Mouse (Mus musculus) ES-E14 (cell line): ENCODE measurements at regions not wholly inside any gene's neighbourhood (a gene's known extent, or its start where the extent isn't known, plus 50 kb on each side); places are given as distances from the start of the nearest gene placed in this dataset.

ENCODE experiments used
- DNase-seq: peaks from one replicate; pipeline ENCODE4 v3.0.0-alpha.2; 2013; ENCODE audit warnings: low read depth, low spot score
- H3K27ac ChIP-seq: 2 replicates; pipeline ENCODE4 v1.5.1; 2012; ENCODE audit warnings: low read depth, mild to moderate bottlenecking, low read length, moderate library complexity, mixed read lengths; ENCODE audit not compliant: poor library complexity, insufficient read depth, severe bottlenecking
- H3K36me3 ChIP-seq: 2 replicates; pipeline ENCODE4 v1.6.1; 2012; ENCODE audit warnings: mild to moderate bottlenecking, low read length, moderate library complexity, mixed read lengths; ENCODE audit not compliant: control insufficient read depth, poor library complexity, insufficient read depth, severe bottlenecking
- H3K4me1 ChIP-seq, 2 experiments: fragments of 150-350 bp in 1 of 2; sonication (generic) in 1 of 2; 2 replicates each; pipeline ENCODE4 v1.6.1; 2012; ENCODE audit warnings: low read length in 2 of 2, mild to moderate bottlenecking in 1 of 2, mixed read lengths in 1 of 2; ENCODE audit not compliant: control insufficient read depth in 2 of 2, insufficient read depth in 2 of 2, poor library complexity in 1 of 2
- H3K4me3 ChIP-seq, 2 experiments: fragments of 150-350 bp in 1 of 2; sonication (generic) in 1 of 2; 2 replicates each; pipeline ENCODE4 v1.5.1; 2012; ENCODE audit warnings: low read length in 2 of 2, low read depth in 1 of 2, mild to moderate bottlenecking in 1 of 2, mixed read lengths in 1 of 2; ENCODE audit not compliant: insufficient read depth in 1 of 2, poor library complexity in 1 of 2, severe bottlenecking in 1 of 2
- H3K9ac ChIP-seq: 2 replicates; pipeline ENCODE4 v1.6.1; 2012; ENCODE audit warnings: low read depth, mild to moderate bottlenecking, low read length, mixed read lengths; ENCODE audit not compliant: poor library complexity, insufficient read depth, severe bottlenecking
- H3K9me3 ChIP-seq: fragments of 150-350 bp; sonication (generic); 2 replicates; pipeline ENCODE4 v1.6.1; 2012; ENCODE audit warnings: low read depth, mild to moderate bottlenecking, low read length; ENCODE audit not compliant: control insufficient read depth, insufficient read depth
- CHD2 ChIP-seq: IDR thresholded peaks from 2 replicates; pipeline ENCODE4 v1.6.1; 2014; ENCODE audit warnings: mild to moderate bottlenecking, low read depth, low read length, inconsistent platforms
- HCFC1 ChIP-seq: IDR thresholded peaks from 2 replicates; pipeline ENCODE4 v1.6.1; 2012; ENCODE audit warnings: low read length, inconsistent platforms, borderline replicate concordance; ENCODE audit not compliant: insufficient read depth
- MAFK ChIP-seq: IDR thresholded peaks from 2 replicates; pipeline ENCODE4 v1.6.1; 2014; ENCODE audit warnings: mild to moderate bottlenecking, low read depth, low read length, inconsistent platforms; ENCODE audit not compliant: insufficient read depth
- ZC3H11A ChIP-seq: IDR thresholded peaks from 2 replicates; pipeline ENCODE4 v1.6.1; 2012; ENCODE audit warnings: low read depth, mild to moderate bottlenecking, inconsistent platforms, low read length, borderline replicate concordance
- ZNF384 ChIP-seq: IDR thresholded peaks from 2 replicates; pipeline ENCODE4 v1.6.1; 2012; ENCODE audit warnings: low read depth, low read length, inconsistent platforms
- in situ Hi-C, 2 experiments: fragments of 600-800 bp; cut with MboI; formaldehyde crosslinking; loops; one replicate each; pipeline ENCODE4 v1.15.1; 2025; ENCODE audit warnings: low sequenced_read_pairs in 2 of 2, inconsistent platforms in 1 of 2; ENCODE audit not compliant: unreplicated experiment in 2 of 2

GRCm38 (mm10) chr11:111875406-111875805, 809.4 kb downstream of the Kcnj2 start:
- TF ChIP-seq HCFC1 (no peak), CHD2 (no peak), MAFK (no peak), ZNF384 (no peak), ZC3H11A (no peak)
- in situ Hi-C loops: no loop called here
- Histone ChIP-seq H3K27ac (no peak overlapping the region), H3K4me3 (no peak overlapping the region), H3K9me3 (no peaks in the 10 kb centered on the region), H3K4me1 (no peaks in the 10 kb centered on the region), H3K9ac (no peak overlapping the region), H3K36me3 (no peaks in the 10 kb centered on the region)
- no peak for DNase-seq

DNA sequence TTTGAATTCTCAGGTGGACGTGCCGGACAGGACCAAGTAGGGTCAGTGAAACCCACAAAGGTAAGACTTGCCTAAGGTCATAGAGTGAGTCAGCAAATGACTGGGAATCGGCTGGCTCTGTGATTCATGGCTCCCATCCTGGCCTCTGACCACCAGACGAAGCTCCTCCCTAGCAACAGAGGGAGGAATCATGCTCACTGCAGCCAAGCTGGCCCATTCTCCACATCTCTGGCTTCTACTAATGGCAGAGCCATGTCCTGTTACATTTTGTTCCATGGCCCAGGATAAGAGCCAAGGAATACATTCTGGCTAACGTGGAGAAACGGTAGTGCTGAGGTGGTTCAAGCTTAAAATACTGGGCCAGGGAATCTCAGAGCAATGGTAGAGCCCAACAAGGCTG, 814.2 kb downstream of the Kcnj2 start:
- in situ Hi-C loops: no loop called here
- H3K9me3 ChIP-seq: no peaks in the 10 kb centered on the region
- no peaks in the 10 kb centered on the region for H3K36me3 ChIP-seq
- no peaks in the 10 kb centered on the region for H3K4me1 ChIP-seq
- no peak overlapping the region for H3K27ac ChIP-seq
- H3K4me3 ChIP-seq: no peak overlapping the region
- no peak for DNase-seq
- no peak overlapping the region for H3K9ac ChIP-seq
- TF ChIP-seq MAFK (no peak), CHD2 (no peak), HCFC1 (no peak), ZNF384 (no peak), ZC3H11A (no peak)

DNA sequence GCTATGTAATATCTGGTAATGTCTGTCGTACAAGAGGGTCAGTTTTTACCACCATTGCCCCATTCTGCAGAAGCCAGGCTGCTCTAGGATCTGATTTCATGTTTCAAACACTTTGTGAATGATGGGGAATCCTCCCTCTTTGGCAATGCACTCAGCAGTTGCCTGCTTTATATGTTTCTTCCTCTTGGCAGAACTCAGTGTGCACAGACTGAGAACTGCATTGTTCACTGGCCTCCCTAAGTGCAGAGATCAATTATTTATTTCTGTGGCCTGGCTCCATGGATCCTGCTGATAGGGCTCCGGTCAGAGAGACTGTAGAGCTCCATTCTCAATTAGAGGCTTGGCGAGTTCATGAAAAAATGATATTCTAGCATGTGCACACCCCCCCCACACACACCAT, 824.1 kb downstream of the Kcnj2 start:
- in situ Hi-C loops: no loop called here
- H3K4me3 ChIP-seq: no peak overlapping the region
- H3K4me1 ChIP-seq: no peaks in the 10 kb centered on the region
- no peaks in the 10 kb centered on the region for H3K9me3 ChIP-seq
- no peak overlapping the region for H3K27ac ChIP-seq
- no peaks in the 10 kb centered on the region for H3K36me3 ChIP-seq
- H3K9ac ChIP-seq: no peak overlapping the region
- no peak for DNase-seq
- no peak for TF ChIP-seq HCFC1
- TF ChIP-seq MAFK: no peak
- no peak for TF ChIP-seq CHD2
- no peak for TF ChIP-seq ZNF384
- no peak for TF ChIP-seq ZC3H11A

GRCm38 (mm10) chr11:111893861-111894260, 827.9 kb downstream of the Kcnj2 start:
- no peaks in the 10 kb centered on the region for H3K36me3 ChIP-seq
- TF ChIP-seq CHD2 (no peak), ZC3H11A (no peak), HCFC1 (no peak), MAFK (no peak)
- no peaks in the 10 kb centered on the region for H3K4me1 ChIP-seq
- no peak for DNase-seq
- H3K27ac ChIP-seq: no peak overlapping the region
- no peaks in the 10 kb centered on the region for H3K9me3 ChIP-seq
- in situ Hi-C loops: no loop called here
- no peak overlapping the region for H3K4me3 ChIP-seq
- H3K9ac ChIP-seq: no peak overlapping the region
